Mouse (Mus musculus): ENCODE measurements around the gene Brsk1. TPM values are rescaled to one million over a fixed set of nuclear protein-coding genes. Genes with fewer than 3 reads are reported as not detected.

Gene Brsk1
- polyA plus RNA-seq, 1 experiment: 11.3 TPM

DNA sequence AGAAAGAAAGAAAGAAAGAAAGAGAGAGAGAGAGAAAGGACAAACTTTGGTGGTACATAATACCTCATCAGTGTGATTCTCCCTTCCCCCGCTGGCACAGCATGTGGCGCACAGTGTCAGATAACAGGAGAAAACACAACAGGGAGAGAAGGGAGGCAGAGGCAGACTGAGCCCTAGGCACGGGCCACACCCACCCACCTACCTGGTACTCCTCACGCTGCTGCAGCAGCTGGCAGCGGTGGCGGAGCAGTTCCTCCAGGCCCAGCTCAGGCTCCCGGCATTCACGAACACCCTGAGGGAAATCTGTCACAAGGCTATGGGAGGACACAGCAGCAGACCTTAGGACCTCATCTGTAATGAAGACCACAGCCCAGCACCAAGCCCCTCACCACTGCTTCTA lies 27.2 kb upstream of the Brsk1 start:
- Histone ChIP-seq H3K27ac (ENCODE audit: insufficient read depth, low read length) (no peak overlapping the region), H3K4me3 (ENCODE audit: insufficient read depth, low read length) (no peak overlapping the region), H3K4me1 (ENCODE audit: control insufficient read depth, insufficient read depth, low read length) (no peaks in the 10 kb centered on the region)
- no peak for TF ChIP-seq CTCF (IDR thresholded peaks at IDR 0.05; ENCODE audit: borderline replicate concordance, insufficient read depth, low read length)
- no peak for TF ChIP-seq POLR2A (IDR thresholded peaks at IDR 0.05; ENCODE audit: low read depth, low read length)

DNA sequence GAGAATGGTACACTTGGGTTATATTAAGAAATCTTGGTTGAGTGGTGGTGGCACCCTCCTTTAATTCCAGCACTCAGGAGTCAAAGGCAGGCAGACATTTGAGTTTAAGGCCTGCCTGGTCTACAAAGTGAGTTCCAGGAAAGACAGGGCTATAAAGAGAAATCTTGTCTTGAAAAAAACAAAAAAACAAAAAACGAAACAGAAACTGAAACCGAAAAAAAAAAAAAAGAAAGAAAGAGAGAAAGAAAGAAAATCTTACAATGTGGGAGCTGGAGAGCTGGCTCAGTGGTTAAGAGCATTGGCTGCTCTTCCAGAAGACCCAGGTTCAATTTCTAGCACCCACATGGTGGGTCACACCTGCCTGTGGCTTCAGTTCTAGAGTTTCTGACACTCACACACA lies 26.7 kb upstream of the Brsk1 start:
- Histone ChIP-seq H3K27ac (ENCODE audit: insufficient read depth, low read length) (no peak overlapping the region), H3K4me3 (ENCODE audit: insufficient read depth, low read length) (no peak overlapping the region), H3K4me1 (ENCODE audit: control insufficient read depth, insufficient read depth, low read length) (no peaks in the 10 kb centered on the region)
- TF ChIP-seq CTCF (IDR thresholded peaks at IDR 0.05; ENCODE audit: borderline replicate concordance, insufficient read depth, low read length): no peak
- TF ChIP-seq POLR2A (IDR thresholded peaks at IDR 0.05; ENCODE audit: low read depth, low read length): no peak

DNA sequence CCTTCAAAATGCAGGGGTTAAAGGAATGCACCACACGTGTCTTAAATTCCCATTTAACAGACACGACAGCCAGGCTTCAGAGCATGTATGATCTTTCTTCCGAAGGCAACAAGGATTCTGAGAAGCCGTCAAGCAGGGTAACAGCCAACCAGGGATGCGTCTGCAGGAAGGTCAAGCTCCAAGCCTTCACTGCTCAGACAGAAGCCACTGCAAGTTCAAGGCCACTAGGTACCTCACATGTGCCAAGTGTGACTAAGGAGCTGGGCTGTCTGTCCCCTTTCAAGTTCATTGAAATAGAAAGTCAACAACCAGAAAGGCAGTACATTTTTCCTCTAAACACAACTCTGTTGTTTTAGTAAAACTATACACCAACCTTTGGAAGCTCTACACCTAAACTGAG lies 23.5 kb upstream of the Brsk1 start:
- TF ChIP-seq CTCF (IDR thresholded peaks at IDR 0.05; ENCODE audit: borderline replicate concordance, insufficient read depth, low read length): no peak
- TF ChIP-seq POLR2A (IDR thresholded peaks at IDR 0.05; ENCODE audit: low read depth, low read length): no peak
- no peak overlapping the region for H3K27ac ChIP-seq (ENCODE audit: insufficient read depth, low read length)
- H3K4me1 ChIP-seq (ENCODE audit: control insufficient read depth, insufficient read depth, low read length): no peaks in the 10 kb centered on the region
- H3K4me3 ChIP-seq (ENCODE audit: insufficient read depth, low read length): no peak overlapping the region

DNA sequence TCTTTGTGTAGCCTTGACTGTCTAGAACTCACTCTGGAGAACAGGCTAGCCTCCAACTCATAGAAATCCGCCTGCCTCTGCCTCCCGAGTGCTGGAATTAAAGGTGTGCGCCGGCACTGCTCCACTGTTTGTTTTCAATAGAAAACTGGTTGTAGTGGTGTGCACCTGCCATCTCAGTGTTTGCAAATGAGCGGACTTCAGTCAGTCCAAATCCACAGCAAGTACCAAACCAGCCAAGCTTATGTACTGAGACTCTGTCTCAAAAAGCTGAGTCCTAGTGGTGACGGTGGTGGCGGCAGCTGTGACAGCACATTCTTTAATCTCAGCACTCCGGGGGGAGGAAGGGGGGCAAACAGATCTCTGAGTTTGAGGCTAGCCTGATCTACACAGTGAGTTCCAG lies 21.9 kb upstream of the Brsk1 start:
- H3K27ac ChIP-seq (ENCODE audit: insufficient read depth, low read length): no peak overlapping the region
- no peak overlapping the region for H3K4me3 ChIP-seq (ENCODE audit: insufficient read depth, low read length)
- no peaks in the 10 kb centered on the region for H3K4me1 ChIP-seq (ENCODE audit: control insufficient read depth, insufficient read depth, low read length)
- TF ChIP-seq CTCF (IDR thresholded peaks at IDR 0.05; ENCODE audit: borderline replicate concordance, insufficient read depth, low read length) (no peak), POLR2A (IDR thresholded peaks at IDR 0.05; ENCODE audit: low read depth, low read length) (no peak)

DNA sequence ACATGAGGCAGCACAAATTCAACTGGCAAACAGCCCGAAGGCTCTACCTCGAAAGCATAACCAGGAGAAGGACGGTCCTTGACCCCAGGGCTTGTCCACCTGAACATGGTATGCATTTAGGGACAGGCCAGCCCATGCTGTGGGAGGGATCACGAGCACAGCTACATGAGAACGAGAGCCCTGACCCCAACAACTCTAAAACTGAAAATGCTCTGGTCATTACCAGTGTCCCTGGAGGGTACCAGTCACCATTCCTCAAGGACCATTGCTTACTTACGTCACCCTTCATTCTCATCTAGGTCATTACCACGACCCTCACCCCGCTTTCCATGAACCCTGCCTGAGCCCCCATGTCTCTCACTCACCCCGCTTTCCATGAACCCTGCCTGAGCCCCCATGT lies 21.2 kb upstream of the Brsk1 start:
- H3K4me3 ChIP-seq (ENCODE audit: insufficient read depth, low read length): no peak overlapping the region
- H3K27ac ChIP-seq (ENCODE audit: insufficient read depth, low read length): no peak overlapping the region
- H3K4me1 ChIP-seq (ENCODE audit: control insufficient read depth, insufficient read depth, low read length): no peaks in the 10 kb centered on the region
- no peak for TF ChIP-seq CTCF (IDR thresholded peaks at IDR 0.05; ENCODE audit: borderline replicate concordance, insufficient read depth, low read length)
- TF ChIP-seq POLR2A (IDR thresholded peaks at IDR 0.05; ENCODE audit: low read depth, low read length): no peak

DNA sequence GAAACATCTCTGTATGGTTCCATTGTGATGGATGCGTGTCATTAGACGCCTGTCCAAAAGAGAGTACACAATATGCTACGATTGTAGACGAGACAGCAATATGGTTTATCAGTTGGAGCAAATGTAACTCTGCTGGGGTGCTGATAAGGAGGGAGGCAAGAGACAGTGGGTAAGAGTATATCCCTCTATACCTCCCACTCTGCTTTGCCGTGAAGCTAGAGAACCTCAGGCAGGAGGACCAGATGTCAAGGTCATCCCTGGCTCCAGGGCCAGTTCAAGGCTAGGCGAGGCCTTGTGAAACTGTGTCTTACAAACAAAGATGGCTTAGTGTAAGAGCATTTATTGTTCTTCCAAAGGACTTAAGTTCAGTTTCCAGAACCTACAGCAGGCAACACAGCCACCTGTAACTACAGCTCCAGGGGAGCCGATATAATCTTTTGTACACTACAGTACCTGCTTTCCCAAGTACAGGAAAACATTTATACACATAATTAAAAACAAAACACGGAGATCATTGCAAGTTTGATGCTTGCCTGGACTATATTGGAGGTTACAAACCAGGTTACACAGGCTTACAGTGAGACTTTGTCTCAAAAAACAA lies 19.6 kb upstream of the Brsk1 start:
- Histone ChIP-seq H3K27ac (ENCODE audit: insufficient read depth, low read length) (no peak overlapping the region), H3K4me3 (ENCODE audit: insufficient read depth, low read length) (no peak overlapping the region), H3K4me1 (ENCODE audit: control insufficient read depth, insufficient read depth, low read length) (no peaks in the 10 kb centered on the region)
- TF ChIP-seq POLR2A (IDR thresholded peaks at IDR 0.05; ENCODE audit: low read depth, low read length) (no peak), CTCF (IDR thresholded peaks at IDR 0.05; ENCODE audit: borderline replicate concordance, insufficient read depth, low read length) (no peak)

DNA sequence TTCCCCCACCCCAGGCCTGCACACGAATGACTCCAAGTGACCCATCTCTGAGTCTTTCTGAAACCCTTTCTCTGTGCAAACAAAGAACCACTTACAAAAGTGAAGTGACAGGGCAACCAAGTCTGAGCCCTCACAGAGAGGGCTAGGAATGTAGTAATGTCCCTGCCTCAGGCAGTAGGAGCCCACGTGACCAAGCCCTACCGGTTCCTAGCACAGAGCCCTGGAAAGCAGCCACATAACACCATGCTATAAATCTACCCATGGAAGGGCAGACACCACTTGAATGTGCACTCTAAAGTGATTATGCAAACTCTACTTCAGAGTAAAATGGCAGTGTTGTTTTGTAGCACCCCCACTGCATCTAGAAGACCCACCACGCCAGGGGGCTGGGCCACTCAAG lies 18.4 kb upstream of the Brsk1 start:
- TF ChIP-seq POLR2A (IDR thresholded peaks at IDR 0.05; ENCODE audit: low read depth, low read length) (no peak), CTCF (IDR thresholded peaks at IDR 0.05; ENCODE audit: borderline replicate concordance, insufficient read depth, low read length) (no peak)
- Histone ChIP-seq H3K27ac (ENCODE audit: insufficient read depth, low read length) (no peak overlapping the region), H3K4me3 (ENCODE audit: insufficient read depth, low read length) (no peak overlapping the region), H3K4me1 (ENCODE audit: control insufficient read depth, insufficient read depth, low read length) (no peaks in the 10 kb centered on the region)

DNA sequence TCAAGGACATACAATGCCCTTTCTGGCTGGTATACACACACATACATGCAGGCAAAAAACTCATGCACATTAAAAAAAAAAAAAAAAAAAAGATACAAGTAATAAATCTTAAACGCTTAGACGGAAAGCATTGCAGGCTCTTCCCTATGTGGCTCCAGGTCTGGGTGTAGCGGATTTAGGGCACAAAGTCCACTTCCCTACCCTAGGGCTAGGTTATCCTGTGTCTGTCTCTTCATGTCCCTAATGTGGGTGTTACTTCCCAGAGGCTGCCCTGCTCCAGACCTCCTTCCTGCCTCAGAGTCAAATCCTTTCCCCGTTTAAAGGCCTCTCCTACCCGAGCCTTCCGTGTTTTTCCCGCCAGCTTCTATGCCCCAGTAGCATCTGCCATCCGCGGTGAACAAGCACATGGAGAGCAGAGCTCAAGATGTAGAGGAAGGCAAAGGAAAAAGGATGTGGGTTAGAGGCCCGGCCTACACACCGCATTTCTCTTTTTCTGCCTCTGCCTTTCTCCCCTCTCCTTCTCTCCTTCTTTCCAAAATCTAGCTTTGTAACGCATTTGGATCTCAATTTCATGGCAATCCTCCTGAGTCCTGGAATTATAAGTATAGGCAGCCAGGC lies 16.2 kb upstream of the Brsk1 start:
- Histone ChIP-seq H3K4me1 (ENCODE audit: control insufficient read depth, insufficient read depth, low read length) (no peaks in the 10 kb centered on the region), H3K27ac (ENCODE audit: insufficient read depth, low read length) (no peak overlapping the region), H3K4me3 (ENCODE audit: insufficient read depth, low read length) (no peak overlapping the region)
- TF ChIP-seq POLR2A (IDR thresholded peaks at IDR 0.05; ENCODE audit: low read depth, low read length) (no peak), CTCF (IDR thresholded peaks at IDR 0.05; ENCODE audit: borderline replicate concordance, insufficient read depth, low read length) (no peak)

DNA sequence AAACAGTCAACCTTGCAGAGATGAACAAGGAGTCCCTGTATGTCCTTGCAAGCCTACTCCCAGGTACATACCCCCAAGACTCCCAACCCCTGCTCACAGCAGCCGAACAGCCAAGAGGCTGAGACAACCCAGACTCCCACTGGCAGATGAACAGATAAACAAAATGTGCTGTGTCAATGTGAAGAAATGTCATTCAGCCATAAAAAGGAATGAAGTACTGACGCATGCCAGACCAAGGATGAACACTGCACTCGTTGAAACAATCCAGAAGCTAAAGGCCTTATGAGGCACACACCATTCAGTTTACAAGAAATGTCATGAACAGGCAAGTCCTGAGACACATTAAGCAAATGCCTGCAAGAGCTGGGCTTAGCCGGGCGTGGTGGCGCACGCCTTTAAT lies 15.2 kb upstream of the Brsk1 start:
- TF ChIP-seq CTCF (IDR thresholded peaks at IDR 0.05; ENCODE audit: borderline replicate concordance, insufficient read depth, low read length) (no peak), POLR2A (IDR thresholded peaks at IDR 0.05; ENCODE audit: low read depth, low read length) (no peak)
- Histone ChIP-seq H3K27ac (ENCODE audit: insufficient read depth, low read length) (no peak overlapping the region), H3K4me3 (ENCODE audit: insufficient read depth, low read length) (no peak overlapping the region), H3K4me1 (ENCODE audit: control insufficient read depth, insufficient read depth, low read length) (no peaks in the 10 kb centered on the region)

DNA sequence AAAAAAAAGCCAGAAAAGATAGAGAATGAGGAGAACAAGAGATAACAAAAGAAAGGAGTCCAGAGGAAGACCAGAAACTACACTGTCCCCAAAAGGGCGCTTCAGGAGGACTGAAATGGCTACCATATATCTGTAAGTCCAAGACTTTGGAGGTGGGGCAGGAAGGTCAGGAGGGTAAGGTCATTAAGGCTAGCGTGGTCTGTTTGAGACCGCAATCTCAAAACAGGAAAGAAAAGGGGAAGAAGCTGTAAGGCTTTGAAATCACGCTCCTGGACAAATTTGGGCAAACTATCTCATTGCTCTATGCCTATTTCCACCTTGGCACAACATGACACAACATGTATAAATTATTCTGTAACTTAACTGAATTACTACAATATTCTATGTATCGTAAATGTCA lies 7.1 kb upstream of the Brsk1 start:
- no peak for TF ChIP-seq CTCF (IDR thresholded peaks at IDR 0.05; ENCODE audit: borderline replicate concordance, insufficient read depth, low read length)
- TF ChIP-seq POLR2A (IDR thresholded peaks at IDR 0.05; ENCODE audit: low read depth, low read length): no peak
- Histone ChIP-seq H3K4me1 (ENCODE audit: control insufficient read depth, insufficient read depth, low read length) (peaks cover 2% of the 10 kb centered on the region), H3K4me3 (ENCODE audit: insufficient read depth, low read length) (no peak overlapping the region), H3K27ac (ENCODE audit: insufficient read depth, low read length) (no peak overlapping the region)

All from embryonic fibroblast, embryonic 13.5 days (primary cell).